Mouse (Mus musculus): ENCODE data around the gene Celf1. TPM values are rescaled to one million over a fixed set of nuclear protein-coding genes. Genes with fewer than 3 reads are reported as not detected.

The Celf1 gene
- polyA plus RNA-seq, 1 experiment from 2014 or later: 151 TPM

Other genes with a start within 250 kb of the Celf1 start
- gene Fnbp4, start 195.0 kb upstream of the Celf1 start, polyA plus RNA-seq (2016; fragmentation: Nextera tagmentation; extraction: Ambion mirVana): 150 and 168 TPM in 2 replicates
- gene Agbl2, start 157.7 kb upstream of the Celf1 start, polyA plus RNA-seq (2016; fragmentation: Nextera tagmentation; extraction: Ambion mirVana): 1.4 and 2.1 TPM in 2 replicates
- 209 TPM in 2 replicates for gene Mtch2, start 93.2 kb upstream of the Celf1 start, polyA plus RNA-seq (2016; fragmentation: Nextera tagmentation; extraction: Ambion mirVana)
- 55.5 and 58.3 TPM in 2 replicates for gene C1qtnf4, start 54.5 kb upstream of the Celf1 start, polyA plus RNA-seq (2016; fragmentation: Nextera tagmentation; extraction: Ambion mirVana)
- 49.8 and 56.6 TPM in 2 replicates for gene Kbtbd4, start 35.6 kb upstream of the Celf1 start, polyA plus RNA-seq (2016; fragmentation: Nextera tagmentation; extraction: Ambion mirVana)
- 182 and 188 TPM in 2 replicates for gene Ndufs3, start 35.6 kb upstream of the Celf1 start, polyA plus RNA-seq (2016; fragmentation: Nextera tagmentation; extraction: Ambion mirVana)
- gene Rapsn, start 95.2 kb downstream of the Celf1 start, polyA plus RNA-seq (2016; fragmentation: Nextera tagmentation; extraction: Ambion mirVana): 2.5 and 4.1 TPM in 2 replicates
- 274 and 282 TPM in 2 replicates for gene Psmc3, start 113.6 kb downstream of the Celf1 start, polyA plus RNA-seq (2016; fragmentation: Nextera tagmentation; extraction: Ambion mirVana)
- 32.6 and 36.1 TPM in 2 replicates for gene Slc39a13, start 130.0 kb downstream of the Celf1 start, polyA plus RNA-seq (2016; fragmentation: Nextera tagmentation; extraction: Ambion mirVana)
- gene Spi1, start 142.0 kb downstream of the Celf1 start, polyA plus RNA-seq (2016; fragmentation: Nextera tagmentation; extraction: Ambion mirVana): 4.2 and 4.6 TPM in 2 replicates
- 0.28 and 0.30 TPM in 2 replicates for gene Mybpc3, start 177.8 kb downstream of the Celf1 start, polyA plus RNA-seq (2016; fragmentation: Nextera tagmentation; extraction: Ambion mirVana)
- gene Madd, start 243.5 kb downstream of the Celf1 start, polyA plus RNA-seq (2016; fragmentation: Nextera tagmentation; extraction: Ambion mirVana): 39.9 and 45.2 TPM in 2 replicates